Mouse (Mus musculus): ENCODE results near the gene Rock2.

- TF ChIP-seq CTCF (IDR thresholded peaks at IDR 0.05; ENCODE audit: low read depth, low read length), result no peak
- no peak for TF ChIP-seq EP300 (IDR thresholded peaks at IDR 0.05; ENCODE audit: insufficient read depth, low read depth, low read length)
These were observed 117.6 kb downstream of the Rock2 start for GRCm38 (mm10) chr12:17012067-17012899.

All from ES-Bruce4 (cell line).